Mouse (Mus musculus) myocyte (in vitro differentiated cells): Measurements from ENCODE around the gene Neto2.

Experiments
- CEBPB ChIP-seq: IDR thresholded peaks from 2 replicates; pipeline ENCODE4 v1.6.1; 2011; ENCODE audit warnings: mild to moderate bottlenecking, moderate library complexity; ENCODE audit not compliant: poor library complexity, insufficient read depth, severe bottlenecking
- E2F4 ChIP-seq: IDR thresholded peaks from one replicate; pipeline ENCODE4 v1.6.1; 2011; ENCODE audit warnings: mild to moderate bottlenecking, control low read depth, moderate library complexity; ENCODE audit not compliant: insufficient read depth
- MAX ChIP-seq: IDR thresholded peaks from one replicate; pipeline ENCODE4 v1.6.1; 2011; ENCODE audit warnings: low read depth, mild to moderate bottlenecking, control low read depth
- MYOD1 ChIP-seq, 3 experiments: IDR thresholded peaks; one replicate each; pipeline ENCODE4 v1.6.1; 2011; ENCODE audit warnings: control low read depth in 2 of 3, low read depth in 2 of 3, mild to moderate bottlenecking in 2 of 3, moderate library complexity in 1 of 3; ENCODE audit not compliant: insufficient read length in 2 of 3, control insufficient read depth in 1 of 3
- MYOG ChIP-seq, 3 experiments: IDR thresholded peaks; one replicate each; pipeline ENCODE4 v1.6.1; 2011; ENCODE audit warnings: control low read depth in 2 of 3, low read depth in 2 of 3, mild to moderate bottlenecking in 2 of 3; ENCODE audit not compliant: insufficient read length in 2 of 3, control insufficient read depth in 1 of 3, insufficient read depth in 1 of 3
- POLR2A ChIP-seq: IDR thresholded peaks from one replicate; pipeline ENCODE4 v1.6.1; 2011; ENCODE audit warnings: low read depth, mild to moderate bottlenecking, control low read depth, moderate library complexity; ENCODE audit not compliant: insufficient read length
- POLR2AphosphoS2 ChIP-seq: IDR thresholded peaks from one replicate; pipeline ENCODE4 v1.6.1; 2011; ENCODE audit warnings: low read depth, control low read depth; ENCODE audit not compliant: insufficient read length
- REST ChIP-seq: IDR thresholded peaks from one replicate; pipeline ENCODE4 v1.6.1; 2011; ENCODE audit warnings: mild to moderate bottlenecking, control low read depth, moderate library complexity; ENCODE audit not compliant: insufficient read depth, insufficient read length
- SRF ChIP-seq: IDR thresholded peaks from one replicate; pipeline ENCODE4 v1.6.1; 2011; ENCODE audit warnings: low read depth; ENCODE audit not compliant: control insufficient read depth, insufficient read length
- TCF12 ChIP-seq: IDR thresholded peaks from one replicate; pipeline ENCODE4 v1.6.1; 2011; ENCODE audit warnings: mild to moderate bottlenecking, control low read depth; ENCODE audit not compliant: poor library complexity, insufficient read depth, severe bottlenecking
- TCF3 ChIP-seq: IDR thresholded peaks from one replicate; pipeline ENCODE4 v1.6.1; 2011; ENCODE audit warnings: low read depth, control low read depth; ENCODE audit not compliant: insufficient read length
- USF1 ChIP-seq: IDR thresholded peaks from one replicate; pipeline ENCODE4 v1.6.1; 2011; ENCODE audit warnings: low read depth, mild to moderate bottlenecking, control low read depth, moderate library complexity

- TF ChIP-seq POLR2AphosphoS2 (no peak), MYOG (IDR thresholded peaks at IDR 0.05; ENCODE audit: control insufficient read depth in 1 of 3, insufficient read depth in 1 of 3, insufficient read length in 2 of 3, low read depth in 2 of 3) (no peak), POLR2A (no peak), USF1 (no peak), CEBPB (no peak), TCF12 (no peak), MYOD1 (IDR thresholded peaks at IDR 0.05; ENCODE audit: control insufficient read depth in 1 of 3, insufficient read length in 2 of 3, low read depth in 2 of 3) (no peak), E2F4 (no peak), MAX (no peak), REST (no peak), TCF3 (no peak), SRF (no peak)
Observed at GRCm38 (mm10) chr8:85700101-85700750, 498 bp downstream of the Neto2 start.
